Mouse (Mus musculus) C2C12 (cell line): ENCODE data around the gene Rbm15.

ENCODE experiments used
- CTCF ChIP-seq: IDR thresholded peaks from one replicate; pipeline ENCODE4 v1.5.1; 2011; ENCODE audit not compliant: control insufficient read depth, insufficient read depth, insufficient read length
- USF1 ChIP-seq: IDR thresholded peaks from one replicate; pipeline ENCODE4 v1.6.1; 2011; ENCODE audit warnings: low read depth, mild to moderate bottlenecking, control low read depth, moderate library complexity

- TF ChIP-seq USF1: no peak
- no peak for TF ChIP-seq CTCF
These were observed 24.3 kb upstream of the Rbm15 start for GRCm38 (mm10) chr3:107357700-107358234.
